Mouse (Mus musculus) layer of hippocampus, adult 2 months (tissue): ENCODE measurements at regions not wholly inside any gene's neighbourhood (a gene's known extent, or its start where the extent isn't known, plus 50 kb on each side); places are given as distances from the start of the nearest gene placed in this dataset.

Source experiments
- DNase-seq, 2 experiments: peaks; one replicate each; pipeline ENCODE4 v3.0.0; 2022; ENCODE audit warnings: low spot score in 2 of 2
- H3K27ac ChIP-seq: fragments of 200-600 bp; 2 replicates; pipeline ENCODE4 v1.8.1; 2022
- H3K4me3 ChIP-seq: fragments of 200-600 bp; 2 replicates; pipeline ENCODE4 v1.8.1; 2022; ENCODE audit warnings: mild to moderate bottlenecking
- CTCF ChIP-seq: fragments of 200-600 bp; conservative IDR thresholded peaks from 2 replicates; pipeline ENCODE4 v1.8.1; 2022; ENCODE audit warnings: antibody characterized with exemption, mild to moderate bottlenecking, moderate library complexity
- microRNA-seq, 2 experiments: library from miRNA; unstranded; fragments of <30 nt; microRNA quantifications; one replicate each; pipeline ENCODE4 v1.2.0; 2021

GRCm38 (mm10) chr10:91804870-91805269 is 623.8 kb upstream of the Tmpo start:
- no peak for DNase-seq
- H3K27ac ChIP-seq = no peak overlapping the region

More at GRCm38 (mm10) chr10:91804870-91805269, 623.8 kb upstream of the Tmpo start:
- no peak for TF ChIP-seq CTCF
- no peak overlapping the region for H3K4me3 ChIP-seq

Small RNAs in the stretch of these regions (microRNA-seq; reads per million reads assigned to microRNA genes)
- gene Gm22582 (0 reads per million in 2 experiments), gene Mir1251 (0.37 to 0.64 reads per million in 2 experiments), gene Mir135a-2 (30.0 to 53.0 reads per million in 2 experiments)
